Mouse (Mus musculus): Measurements from ENCODE around the gene Ccdc116.

Gene Ccdc116

GRCm38 (mm10) chr16:17131191-17132088 is 15.6 kb downstream of the Ccdc116 start:
- in situ Hi-C loops (cut with MboI), result loop anchor here (5.0 kb wide), 1 partner anchor 71 kb away; the partner anchor contains the start of gene Ube2l3

GRCm38 (mm10) chr16:17127292-17127691 is 19.7 kb downstream of the Ccdc116 start:
- in situ Hi-C loops (cut with MboI), result no loop called here

GRCm38 (mm10) chr16:17124871-17125520 is 22.0 kb downstream of the Ccdc116 start, which contains the start of gene 2610318N02Rik:
Gene 2610318N02Rik (minus strand): TSS chr16:17125167.
- in situ Hi-C loops (cut with MboI), result no loop called here

GRCm38 (mm10) chr16:17124119-17124870 is 22.7 kb downstream of the Ccdc116 start:
- in situ Hi-C loops (cut with MboI), result no loop called here

- in situ Hi-C loops (cut with MboI), result no loop called here
Measured at GRCm38 (mm10) chr16:17121569-17121968, 25.5 kb downstream of the Ccdc116 start.

- in situ Hi-C loops (cut with MboI), result no loop called here
Measured at GRCm38 (mm10) chr16:17117309-17117799, 29.7 kb downstream of the Ccdc116 start.

GRCm38 (mm10) chr16:17110771-17111743 is 36.0 kb downstream of the Ccdc116 start, which contains the start of gene Ppil2:
Gene Ppil2 (minus strand): TSS chr16:17111257.
- in situ Hi-C loops (cut with MboI), result no loop called here

- in situ Hi-C loops (cut with MboI), result no loop called here
Measured at GRCm38 (mm10) chr16:17104600-17104999, 42.4 kb downstream of the Ccdc116 start.

GRCm38 (mm10) chr16:17102630-17103220 is 44.3 kb downstream of the Ccdc116 start:
- in situ Hi-C loops (cut with MboI), result no loop called here

GRCm38 (mm10) chr16:17096938-17097337 is 50.1 kb downstream of the Ccdc116 start:
- in situ Hi-C loops (cut with MboI), result no loop called here
